Mouse (Mus musculus) brain, adult 10 weeks (tissue): ENCODE results near the gene Cep131. TPM values are rescaled to one million over a fixed set of nuclear protein-coding genes. Genes with fewer than 3 reads are reported as not detected.

Experiments
- polyA plus RNA-seq: library from polyadenylated mRNA; stranded (reverse); fragments of 350-450 nt; fragmentation: Illumina TruSeq; extraction: RNeasy Lipid Tissue Mini Kit (QIAGEN cat#74804); gene quantifications from one replicate; pipeline ENCODE4 v1.2.3, GENCODE M21; 2015; ENCODE audit warnings: low read depth, low replicate concordance

The Cep131 gene
- polyA plus RNA-seq, result 15.2 TPM

GRCm38 (mm10) chr11:120086702-120087152 lies at the start of gene Cep131:
Gene Cep131 (minus strand): TSS chr11:120086827.

GRCm38 (mm10) chr11:120098588-120099511 lies 12.2 kb upstream of the Cep131 start, which contains the start of the genes Tepsin and Ndufaf8:
Gene Tepsin (minus strand): TSS chr11:120098731.
Gene Ndufaf8 (plus strand): TSS chr11:120098928.

GRCm38 (mm10) chr11:120046553-120047191 lies 40.0 kb downstream of the Cep131 start, which contains the start of gene Aatk:
Gene Aatk (minus strand): TSS chr11:120047167.

Other genes starting within 250 kb of the Cep131 start
- gene Chmp6, start 173.4 kb downstream of the Cep131 start, polyA plus RNA-seq, result 40.5 TPM
- gene Baiap2, start 144.1 kb downstream of the Cep131 start, polyA plus RNA-seq, result 167 TPM
- gene Aatk, start 39.7 kb downstream of the Cep131 start, polyA plus RNA-seq, result 148 TPM
- 16.6 TPM for gene Tepsin, start 11.9 kb upstream of the Cep131 start, polyA plus RNA-seq
- gene Ndufaf8, start 12.1 kb upstream of the Cep131 start, polyA plus RNA-seq, result 63.6 TPM
- gene Slc38a10, start 64.5 kb upstream of the Cep131 start, polyA plus RNA-seq, result 48.6 TPM
- 9.7 TPM for gene Bahcc1, start 146.1 kb upstream of the Cep131 start, polyA plus RNA-seq